Mouse (Mus musculus) adrenal gland, adult 18-20 months (tissue): Measurements from ENCODE around the gene Olfr301. TPM values are rescaled to one million over a fixed set of nuclear protein-coding genes. Genes with fewer than 3 reads are reported as not detected.

Experiments used
- DNase-seq, 2 experiments: peaks; one replicate each; pipeline ENCODE4 v3.0.0; 2021 to 2022; ENCODE audit warnings: low spot score in 2 of 2
- long read RNA-seq, 2 experiments: library from polyadenylated mRNA; stranded (forward); transcript quantifications; one replicate each; pipeline ENCODE4 v2.0.0; 2021
- total RNA-seq, 2 experiments: library from RNA; stranded (reverse); gene quantifications; 1 replicate in 1 of 2; 2 replicates in 1 of 2; pipeline ENCODE4 v1.2.3; 2021

The Olfr301 gene
- total RNA-seq = not detected
- long read RNA-seq, experiment 1 = 0 reads
- long read RNA-seq, experiment 2 = 0 reads

GRCm38 (mm10) chr7:86403546-86403945, at the start of gene Olfr301:
Gene Olfr301 (plus strand): TSS chr7:86403846.
- DNase-seq = no peak

GRCm38 (mm10) chr7:86366828-86367227, 36.8 kb upstream of the Olfr301 start, which contains the start of gene Olfr305:
Gene Olfr305 (minus strand): TSS chr7:86366928.
- no peak for DNase-seq

- DNase-seq = no peak
Measured at GRCm38 (mm10) chr7:86385769-86386168, 17.9 kb upstream of the Olfr301 start.

- DNase-seq = no peak
Measured at GRCm38 (mm10) chr7:86386558-86386957, 17.1 kb upstream of the Olfr301 start, which contains the start of gene Olfr304. Gene Olfr304 (minus strand): TSS chr7:86386658.

GRCm38 (mm10) chr7:86397689-86398088, 6.0 kb upstream of the Olfr301 start, which contains the start of gene Olfr303:
Gene Olfr303 (minus strand): TSS chr7:86397789.
- no peak for DNase-seq

GRCm38 (mm10) chr7:86459621-86460020, 56.0 kb downstream of the Olfr301 start, which contains the start of gene Olfr299:
Gene Olfr299 (plus strand): TSS chr7:86459921.
- DNase-seq = no peak

Other genes starting within 250 kb of the Olfr301 start
- not detected for gene Vmn2r75, start 232.1 kb upstream of the Olfr301 start, total RNA-seq
- gene Vmn2r76, start 157.5 kb upstream of the Olfr301 start, total RNA-seq = not detected
- not detected for gene Olfr310, start 126.7 kb upstream of the Olfr301 start, total RNA-seq
- not detected for gene Olfr309, start 90.1 kb upstream of the Olfr301 start, total RNA-seq
- gene Olfr308, start 78.2 kb upstream of the Olfr301 start, total RNA-seq = not detected
- gene Olfr307, start 66.3 kb upstream of the Olfr301 start, total RNA-seq = not detected
- gene Olfr305, start 36.9 kb upstream of the Olfr301 start, total RNA-seq = not detected
- gene Olfr304, start 17.2 kb upstream of the Olfr301 start, total RNA-seq = not detected
- gene Olfr303, start 6.1 kb upstream of the Olfr301 start, total RNA-seq = not detected
- gene Olfr299, start 56.1 kb downstream of the Olfr301 start, total RNA-seq = not detected
- gene Olfr298, start 88.6 kb downstream of the Olfr301 start, total RNA-seq = not detected
- gene Olfr297, start 116.1 kb downstream of the Olfr301 start, total RNA-seq = not detected
- not detected for gene Olfr295, start 180.0 kb downstream of the Olfr301 start, total RNA-seq
- gene Olfr294, start 212.8 kb downstream of the Olfr301 start, total RNA-seq = not detected
- gene Olfr293, start 245.2 kb downstream of the Olfr301 start, total RNA-seq = not detected